Mouse (Mus musculus): ENCODE data around the gene Gal3st2c. TPM values are rescaled to one million over a fixed set of nuclear protein-coding genes. Genes with fewer than 3 reads are reported as not detected.
"Not testable (repeated sequence)": the region's sequence is repeated elsewhere in the genome, so short reads cannot be mapped to it uniquely, and the experiment has no call there.

Gene Gal3st2c
- polyA plus RNA-seq, 1 experiment from 2014 or later = not detected

DNA sequence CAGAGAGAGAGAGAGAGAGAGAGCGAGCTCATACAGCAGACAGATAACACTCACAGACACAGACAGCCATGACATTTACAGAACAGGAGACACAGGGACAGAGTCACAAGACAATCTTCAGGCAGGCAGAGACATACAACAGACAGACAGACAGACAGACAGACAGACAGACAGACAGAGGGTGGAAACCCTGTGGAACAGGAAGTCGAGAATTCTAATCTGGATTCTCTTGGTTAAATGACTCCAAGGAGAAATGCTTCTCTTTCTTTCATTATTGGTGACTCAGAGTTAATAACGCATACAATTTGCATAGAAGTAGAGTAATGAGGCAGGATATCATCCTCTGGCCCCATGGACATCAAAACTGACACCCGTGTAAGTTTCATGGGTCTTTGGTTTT, 56.2 kb downstream of the Gal3st2c start:
- H3K27me3 ChIP-seq (ENCODE audit: insufficient read depth, low read length) = no peaks in the 10 kb centered on the region
- no peaks in the 10 kb centered on the region for H3K4me1 ChIP-seq (ENCODE audit: insufficient read depth)
- H3K4me2 ChIP-seq = no peak overlapping the region
- no peak overlapping the region for H3K4me3 ChIP-seq (ENCODE audit: low read depth, low read length)
- ATAC-seq (ENCODE audit: insufficient read depth) (no peak), DNase-seq (no peak)
- no peaks in the 10 kb centered on the region for H3K9me3 ChIP-seq (ENCODE audit: low read depth, low read length)
- TF ChIP-seq CTCF (IDR thresholded peaks at IDR 0.05; ENCODE audit: low read depth) = no peak
- H3K9ac ChIP-seq = no peak overlapping the region
- 74% methylated on average over 4 of the region's 4 CpGs for WGBS
- H3K36me3 ChIP-seq (ENCODE audit: insufficient read depth) = no peaks in the 10 kb centered on the region
- H3K27ac ChIP-seq (ENCODE audit: low read depth) = no peak overlapping the region

GRCm38 (mm10) chr1:94051104-94051503, 60.8 kb downstream of the Gal3st2c start:
- H3K4me1 ChIP-seq (ENCODE audit: insufficient read depth) = no peaks in the 10 kb centered on the region
- TF ChIP-seq CTCF (IDR thresholded peaks at IDR 0.05; ENCODE audit: low read depth) = no peak
- H3K4me2 ChIP-seq = no peak overlapping the region
- H3K9ac ChIP-seq = no peak overlapping the region
- H3K27ac ChIP-seq (ENCODE audit: low read depth) = no peak overlapping the region
- no peaks in the 10 kb centered on the region for H3K27me3 ChIP-seq (ENCODE audit: insufficient read depth, low read length)
- no peaks in the 10 kb centered on the region for H3K36me3 ChIP-seq (ENCODE audit: insufficient read depth)
- no peak for DNase-seq
- no peaks in the 10 kb centered on the region for H3K9me3 ChIP-seq (ENCODE audit: low read depth, low read length)
- ATAC-seq (ENCODE audit: insufficient read depth) = no peak
- no peak overlapping the region for H3K4me3 ChIP-seq (ENCODE audit: low read depth, low read length)
- WGBS = 79% methylated on average over 5 of the region's 5 CpGs

GRCm38 (mm10) chr1:94052373-94052772, 62.1 kb downstream of the Gal3st2c start, which contains the start of gene Pdcd1:
Gene Pdcd1 (minus strand): TSS chr1:94052553.
- DNase-seq (no peak), ATAC-seq (ENCODE audit: insufficient read depth) (no peak)
- Histone ChIP-seq H3K27me3 (ENCODE audit: insufficient read depth, low read length) (no peaks in the 10 kb centered on the region), H3K4me3 (ENCODE audit: low read depth, low read length) (no peak within 1 kb of the TSS), H3K4me2 (no peak within 1 kb of the TSS), H3K27ac (ENCODE audit: low read depth) (no peak within 1 kb of the TSS), H3K36me3 (ENCODE audit: insufficient read depth) (no peaks in the 10 kb centered on the region), H3K4me1 (ENCODE audit: insufficient read depth) (no peaks in the 10 kb centered on the region), H3K9ac (no peak within 1 kb of the TSS), H3K9me3 (ENCODE audit: low read depth, low read length) (no peaks in the 10 kb centered on the region)
- 46% methylated on average over 5 of the region's 6 CpGs for WGBS
- TF ChIP-seq CTCF (IDR thresholded peaks at IDR 0.05; ENCODE audit: low read depth) = no peak

DNA sequence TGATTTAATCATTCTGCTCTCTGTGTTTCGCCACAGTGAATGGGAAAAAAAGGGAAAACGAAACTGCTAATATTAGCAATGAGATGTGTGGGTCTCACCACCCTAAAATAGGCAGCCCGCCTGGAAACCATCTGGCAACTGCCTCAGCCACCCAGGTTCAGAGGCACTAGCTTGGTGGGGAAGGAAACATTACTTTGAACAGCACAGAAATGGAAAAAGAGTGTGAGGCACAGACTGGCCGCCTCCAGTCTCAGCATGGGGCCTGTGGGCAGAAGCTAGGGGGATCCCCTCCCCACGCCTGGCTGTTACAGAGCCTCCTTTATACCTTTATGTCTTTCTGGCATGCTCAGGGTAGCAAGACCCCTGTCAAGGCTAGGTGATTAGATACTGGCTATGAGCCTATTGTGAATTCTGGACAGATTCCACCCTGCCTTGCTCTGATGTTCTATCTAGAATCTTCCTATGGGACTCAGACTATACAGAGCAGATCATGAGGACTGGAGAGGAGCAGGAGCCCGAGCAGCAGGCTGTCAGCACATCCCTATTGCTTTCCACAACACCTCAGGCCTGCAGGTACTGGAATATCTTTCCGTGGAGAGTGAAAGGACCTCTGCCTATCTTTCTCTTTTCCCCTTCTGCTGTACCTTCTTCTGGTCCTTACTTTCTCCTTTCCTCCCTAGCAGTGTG, 63.4 kb downstream of the Gal3st2c start:
- no peak for ATAC-seq (ENCODE audit: insufficient read depth)
- Histone ChIP-seq H3K27ac (ENCODE audit: low read depth) (no peak overlapping the region), H3K4me2 (no peak overlapping the region), H3K27me3 (ENCODE audit: insufficient read depth, low read length) (no peaks in the 10 kb centered on the region), H3K36me3 (ENCODE audit: insufficient read depth) (no peaks in the 10 kb centered on the region), H3K9me3 (ENCODE audit: low read depth, low read length) (no peaks in the 10 kb centered on the region), H3K4me1 (ENCODE audit: insufficient read depth) (no peaks in the 10 kb centered on the region), H3K4me3 (ENCODE audit: low read depth, low read length) (no peak overlapping the region), H3K9ac (no peak overlapping the region)
- TF ChIP-seq CTCF (IDR thresholded peaks at IDR 0.05; ENCODE audit: low read depth) = no peak
- no peak for DNase-seq
- WGBS = 61% methylated on average over 7 of the region's 7 CpGs

GRCm38 (mm10) chr1:94054481-94054880, 64.2 kb downstream of the Gal3st2c start:
- DNase-seq (no peak), ATAC-seq (ENCODE audit: insufficient read depth) (no peak)
- Histone ChIP-seq H3K4me1 (ENCODE audit: insufficient read depth) (no peaks in the 10 kb centered on the region), H3K9me3 (ENCODE audit: low read depth, low read length) (no peaks in the 10 kb centered on the region), H3K27ac (ENCODE audit: low read depth) (no peak overlapping the region), H3K36me3 (ENCODE audit: insufficient read depth) (no peaks in the 10 kb centered on the region), H3K9ac (no peak overlapping the region), H3K4me3 (ENCODE audit: low read depth, low read length) (no peak overlapping the region), H3K4me2 (no peak overlapping the region), H3K27me3 (ENCODE audit: insufficient read depth, low read length) (no peaks in the 10 kb centered on the region)
- 64% methylated on average over 1 of the region's 1 CpGs for WGBS
- TF ChIP-seq CTCF (IDR thresholded peaks at IDR 0.05; ENCODE audit: low read depth) = no peak

DNA sequence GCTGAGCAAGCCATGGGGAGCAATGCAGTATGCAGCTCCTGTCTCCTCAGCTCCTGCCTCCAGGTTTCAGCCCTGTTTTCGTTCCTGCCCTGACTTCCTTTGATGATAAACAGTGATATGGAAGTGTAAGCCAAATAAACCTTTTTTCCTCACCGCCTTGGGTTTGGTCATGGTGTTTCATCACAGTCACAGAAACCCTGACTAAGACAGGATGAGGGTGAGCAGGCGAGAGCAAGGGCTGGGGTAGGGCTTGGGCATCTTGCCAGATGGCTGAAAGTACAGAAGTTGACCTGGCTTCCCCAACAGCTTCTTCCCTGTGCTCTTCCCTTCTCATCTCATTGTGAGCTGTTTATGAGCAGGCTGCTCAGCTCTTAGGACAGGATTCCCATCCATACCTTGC, 65.7 kb downstream of the Gal3st2c start:
- ATAC-seq (ENCODE audit: insufficient read depth) = no peak

DNA sequence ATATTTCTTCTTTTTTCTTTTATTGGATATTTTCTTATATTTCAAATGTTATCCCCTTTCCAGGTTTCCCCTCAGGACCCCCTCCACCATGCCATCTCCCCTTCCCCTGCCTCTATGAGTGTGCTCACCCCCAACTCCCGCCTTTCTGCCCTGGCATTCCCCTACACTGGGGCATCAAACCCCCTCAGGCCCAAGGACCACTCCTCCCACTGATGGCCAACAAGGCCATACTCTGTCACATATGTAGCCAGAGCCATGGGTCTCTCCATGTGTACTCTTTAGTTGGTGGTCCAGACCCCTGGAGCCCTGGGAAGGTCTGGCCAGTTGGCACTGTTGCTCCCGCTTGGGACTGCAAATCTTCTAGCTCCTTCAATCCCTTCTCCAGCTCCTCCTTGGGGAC, 67.1 kb downstream of the Gal3st2c start:
- H3K9ac ChIP-seq = no peak overlapping the region
- no peaks in the 10 kb centered on the region for H3K27me3 ChIP-seq (ENCODE audit: insufficient read depth, low read length)
- DNase-seq = no peak
- H3K4me3 ChIP-seq (ENCODE audit: low read depth, low read length) = no peak overlapping the region
- ATAC-seq (ENCODE audit: insufficient read depth) = no peak
- no peak overlapping the region for H3K27ac ChIP-seq (ENCODE audit: low read depth)
- TF ChIP-seq CTCF (IDR thresholded peaks at IDR 0.05; ENCODE audit: low read depth) = no peak
- H3K4me2 ChIP-seq = no peak overlapping the region
- no peaks in the 10 kb centered on the region for H3K4me1 ChIP-seq (ENCODE audit: insufficient read depth)
- 90% methylated on average over 2 of the region's 2 CpGs for WGBS
- H3K9me3 ChIP-seq (ENCODE audit: low read depth, low read length) = no peaks in the 10 kb centered on the region
- H3K36me3 ChIP-seq (ENCODE audit: insufficient read depth) = no peaks in the 10 kb centered on the region

More for the DNA sequence above, 65.7 kb downstream of the Gal3st2c start:
- DNase-seq = peak; percentile 26
- H3K36me3 ChIP-seq (ENCODE audit: insufficient read depth) = no peaks in the 10 kb centered on the region
- H3K4me1 ChIP-seq (ENCODE audit: insufficient read depth) = no peaks in the 10 kb centered on the region
- H3K4me3 ChIP-seq (ENCODE audit: low read depth, low read length) = no peak overlapping the region
- WGBS = 10% methylated on average over 3 of the region's 3 CpGs
- H3K27ac ChIP-seq (ENCODE audit: low read depth) = no peak overlapping the region
- H3K9me3 ChIP-seq (ENCODE audit: low read depth, low read length) = no peaks in the 10 kb centered on the region
- no peak overlapping the region for H3K4me2 ChIP-seq
- no peak for TF ChIP-seq CTCF (IDR thresholded peaks at IDR 0.05; ENCODE audit: low read depth)
- H3K9ac ChIP-seq = no peak overlapping the region
- H3K27me3 ChIP-seq (ENCODE audit: insufficient read depth, low read length) = no peaks in the 10 kb centered on the region

DNA sequence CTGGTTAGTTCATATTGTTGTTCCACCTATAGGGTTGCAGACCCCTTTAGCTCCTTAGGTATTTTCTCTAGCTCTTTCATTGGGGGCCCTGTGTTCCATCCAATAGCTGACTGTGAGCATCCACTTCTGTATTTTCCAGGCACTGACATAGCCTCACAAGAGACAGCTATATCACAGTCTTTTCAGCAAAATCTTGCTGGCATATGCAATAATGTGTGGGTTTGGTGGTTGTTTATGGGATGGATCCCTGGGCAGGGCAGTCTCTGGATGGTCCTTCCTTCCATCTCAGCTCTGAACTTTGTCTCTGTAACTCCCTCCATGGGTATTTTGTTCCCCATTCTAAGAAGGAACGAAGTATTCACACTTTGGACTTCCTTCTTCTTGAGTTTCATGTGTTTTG, 68.0 kb downstream of the Gal3st2c start:
- not testable (repeated sequence) for H3K4me2 ChIP-seq; H3K27ac ChIP-seq (ENCODE audit: low read depth); ATAC-seq (ENCODE audit: insufficient read depth); H3K4me3 ChIP-seq (ENCODE audit: low read depth, low read length); DNase-seq; H3K9me3 ChIP-seq (ENCODE audit: low read depth, low read length); H3K36me3 ChIP-seq (ENCODE audit: insufficient read depth); H3K4me1 ChIP-seq (ENCODE audit: insufficient read depth); H3K9ac ChIP-seq; H3K27me3 ChIP-seq (ENCODE audit: insufficient read depth, low read length)
- 79% methylated on average over 1 of the region's 1 CpGs for WGBS

Other genes with a start within 250 kb of the Gal3st2c start
- gene Atg4b, start 239.0 kb upstream of the Gal3st2c start, polyA plus RNA-seq (2014; fragmentation: Nextera tagmentation; extraction: Ambion mirVana) = 92.2 and 94.0 TPM in 2 replicates
- 48.4 and 52.7 TPM in 2 replicates for gene Thap4, start 235.6 kb upstream of the Gal3st2c start, polyA plus RNA-seq (2014; fragmentation: Nextera tagmentation; extraction: Ambion mirVana)
- 286 and 295 TPM in 2 replicates for gene Dtymk, start 188.6 kb upstream of the Gal3st2c start, polyA plus RNA-seq (2014; fragmentation: Nextera tagmentation; extraction: Ambion mirVana)
- 22.7 and 24.8 TPM in 2 replicates for gene Ing5, start 186.5 kb upstream of the Gal3st2c start, polyA plus RNA-seq (2014; fragmentation: Nextera tagmentation; extraction: Ambion mirVana)
- 11.0 and 11.1 TPM in 2 replicates for gene D2hgdh, start 165.6 kb upstream of the Gal3st2c start, polyA plus RNA-seq (2014; fragmentation: Nextera tagmentation; extraction: Ambion mirVana)
- gene Gal3st2, start 129.2 kb upstream of the Gal3st2c start, polyA plus RNA-seq (2014; fragmentation: Nextera tagmentation; extraction: Ambion mirVana) = not detected in 2 replicates
- gene Gal3st2b, start 72.2 kb upstream of the Gal3st2c start, polyA plus RNA-seq (2014; fragmentation: Nextera tagmentation; extraction: Ambion mirVana) = not detected in 2 replicates
- not detected in 2 replicates for gene Neu4, start 29.9 kb downstream of the Gal3st2c start, polyA plus RNA-seq (2014; fragmentation: Nextera tagmentation; extraction: Ambion mirVana)
- gene Pdcd1, start 62.0 kb downstream of the Gal3st2c start, polyA plus RNA-seq (2014; fragmentation: Nextera tagmentation; extraction: Ambion mirVana) = 0.09 and 0.16 TPM in 2 replicates